In the genomic region with DNA sequence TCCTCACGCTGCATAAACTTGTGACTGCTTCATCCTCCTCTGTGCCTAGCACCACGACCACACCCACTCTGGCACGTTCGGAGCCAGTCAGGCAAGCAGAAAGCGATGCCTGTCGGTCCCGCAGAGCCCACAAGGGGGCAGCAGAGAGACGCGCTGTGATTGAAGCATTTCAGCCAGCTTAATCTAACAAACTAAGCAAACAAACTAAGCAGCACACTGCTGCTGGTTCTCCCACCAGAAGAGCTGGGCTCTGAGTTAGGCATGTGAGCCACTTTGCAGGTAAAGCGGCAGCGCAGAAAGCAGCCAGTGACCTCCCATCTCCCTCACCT, we compare ENCODE assay signal across 8 mouse cellular contexts. TPM values are rescaled to one million over a fixed set of nuclear protein-coding genes. Genes with fewer than 3 reads are reported as not detected.
A peak's percentile ranks its signal among the peaks of the same experiment; 100 is the strongest.
DNase-seq lines count a peak whose midpoint lies in the region; ATAC-seq lines count a peak whose summit lies in the region.

No protein-coding gene starts in this region.

- peak overlapping the region; percentile 26; the same call in 1 of the 2 replicates for H3K4me2 ChIP-seq in hindbrain, embryonic 11.5 days (replicated peaks; ENCODE audit: low read depth, low read length)
- H3K4me2 ChIP-seq in lung, embryonic 16.5 days (ENCODE audit: low read depth, low read length), result peak overlapping the region; percentile 43

- H3K9ac ChIP-seq in hindbrain, embryonic 11.5 days (ENCODE audit: low read depth, low read length), result no peak overlapping the region
- H3K9ac ChIP-seq in lung, embryonic 16.5 days (ENCODE audit: low read length), result no peak overlapping the region

- no peaks in the 10 kb centered on the region for H3K9me3 ChIP-seq in hindbrain, embryonic 11.5 days (ENCODE audit: control insufficient read depth, low read length)
- peaks cover 2% of the 10 kb centered on the region; the same call in 1 of the 2 replicates for H3K9me3 ChIP-seq in lung, embryonic 16.5 days (ENCODE audit: control insufficient read depth, low read length)

- no peaks in the 10 kb centered on the region for H3K4me1 ChIP-seq in hindbrain, embryonic 11.5 days (replicated peaks; ENCODE audit: control insufficient read depth, insufficient read depth, low read length)
- 0 out of 2 replicates have a peak, but pooled peaks cover 2% of the 10 kb centered on the region for H3K4me1 ChIP-seq in lung, embryonic 16.5 days (replicated peaks; ENCODE audit: control insufficient read depth, insufficient read depth, low read length)

- peak; percentile 91 for DNase-seq in Muller cell, postnatal 12 days (ENCODE audit: inconsistent ontology term)
- peak; percentile 97 to 99 for DNase-seq in cerebellum, postnatal 10 days
- peak; percentile 88 to 92 for DNase-seq in frontal cortex, postnatal 10 days (ENCODE audit: low spot score in 2 of 2)
- peak; percentile 99 for DNase-seq in hindbrain, embryonic 11.5 days (ENCODE audit: low spot score)
- peak; percentile 93 for DNase-seq in layer of hippocampus, adult 9-11 months
- DNase-seq in ovary, postnatal 14 days (ENCODE audit: low spot score), result peak; percentile 99
- DNase-seq in thymus, postnatal 10 days (ENCODE audit: low spot score in 2 of 2), result peak; percentile 76 to 95

- ATAC-seq in hindbrain, embryonic 11.5 days (ENCODE audit: low FRiP score), result peak; percentile 49; the same call in 1 of the 2 replicates
- ATAC-seq in lung, embryonic 16.5 days (ENCODE audit: low read depth), result peak; percentile 87

- no peak overlapping the region for H3K27ac ChIP-seq in hindbrain, embryonic 11.5 days (ENCODE audit: low read depth, low read length)
- no peak overlapping the region for H3K27ac ChIP-seq in lung, embryonic 16.5 days (ENCODE audit: low read length)

- H3K27me3 ChIP-seq in hindbrain, embryonic 11.5 days (ENCODE audit: control insufficient read depth, insufficient read depth, low read length), result no peaks in the 10 kb centered on the region
- no peaks in the 10 kb centered on the region for H3K27me3 ChIP-seq in lung, embryonic 16.5 days (ENCODE audit: control insufficient read depth, insufficient read depth, low read depth, low read length)

- WGBS in hindbrain, embryonic 11.5 days, result 4% methylated on average over 11 of the region's 11 CpGs
- WGBS in lung, embryonic 16.5 days, result 0% methylated on average over 11 of the region's 11 CpGs

- no peaks in the 10 kb centered on the region for H3K36me3 ChIP-seq in hindbrain, embryonic 11.5 days (ENCODE audit: control insufficient read depth, insufficient read depth, low read length)
- H3K36me3 ChIP-seq in lung, embryonic 16.5 days (ENCODE audit: control insufficient read depth, insufficient read depth, low read length), result no peaks in the 10 kb centered on the region

- H3K4me3 ChIP-seq in hindbrain, embryonic 11.5 days (ENCODE audit: low read depth, low read length), result no peak overlapping the region
- H3K4me3 ChIP-seq in lung, embryonic 16.5 days (ENCODE audit: low read length), result no peak overlapping the region

RNA-seq across cellular contexts. Expression of a gene that starts 8.3 kb away (rescaled TPM):
- 3.1 and 3.5 TPM in 2 replicates for polyA plus RNA-seq in hindbrain, embryonic 11.5 days (2014; fragmentation: Nextera tagmentation; extraction: Ambion mirVana)
- polyA plus RNA-seq in lung, embryonic 16.5 days (2015; fragmentation: Nextera tagmentation; extraction: Ambion mirVana), result 3.1 TPM in 2 replicates

RNA-seq across cellular contexts. Expression of a gene that starts 44.4 kb away (rescaled TPM):
- polyA plus RNA-seq in hindbrain, embryonic 11.5 days (2014; fragmentation: Nextera tagmentation; extraction: Ambion mirVana), result not detected in 2 replicates
- polyA plus RNA-seq in lung, embryonic 16.5 days (2015; fragmentation: Nextera tagmentation; extraction: Ambion mirVana), result not detected in 2 replicates

RNA-seq across cellular contexts. Expression of a gene that starts 44.8 kb away (rescaled TPM):
- polyA plus RNA-seq in hindbrain, embryonic 11.5 days (2014; fragmentation: Nextera tagmentation; extraction: Ambion mirVana), result not detected in 2 replicates
- polyA plus RNA-seq in lung, embryonic 16.5 days (2015; fragmentation: Nextera tagmentation; extraction: Ambion mirVana), result 4.0 and 5.9 TPM in 2 replicates

RNA-seq across cellular contexts. Expression of a gene that starts 48.3 kb away (rescaled TPM):
- not detected in 2 replicates for polyA plus RNA-seq in hindbrain, embryonic 11.5 days (2014; fragmentation: Nextera tagmentation; extraction: Ambion mirVana)
- polyA plus RNA-seq in lung, embryonic 16.5 days (2015; fragmentation: Nextera tagmentation; extraction: Ambion mirVana), result not detected in 2 replicates

RNA-seq across cellular contexts. Expression of a gene that starts 50.6 kb away (rescaled TPM):
- 0.61 and 1.3 TPM in 2 replicates for polyA plus RNA-seq in hindbrain, embryonic 11.5 days (2014; fragmentation: Nextera tagmentation; extraction: Ambion mirVana)
- polyA plus RNA-seq in lung, embryonic 16.5 days (2015; fragmentation: Nextera tagmentation; extraction: Ambion mirVana), result 6.3 and 6.8 TPM in 2 replicates
